Mouse (Mus musculus) small intestine, adult 2 months (tissue): ENCODE measurements around the gene Npm1. TPM values are rescaled to one million over a fixed set of nuclear protein-coding genes. Genes with fewer than 3 reads are reported as not detected.

ENCODE experiments used
- H3K27ac ChIP-seq: fragments of 200-500 bp; 2 replicates; pipeline ENCODE4 v1.5.1; 2012; ENCODE audit warnings: low read depth, low read length, control low read depth, inconsistent platforms; ENCODE audit not compliant: insufficient read depth
- H3K27me3 ChIP-seq: fragments of 200-500 bp; 2 replicates; pipeline ENCODE4 v1.6.1; 2012; ENCODE audit warnings: mild to moderate bottlenecking, moderate library complexity, low read length, inconsistent platforms; ENCODE audit not compliant: control insufficient read depth, insufficient read depth
- H3K36me3 ChIP-seq: fragments of 200-500 bp; 2 replicates; pipeline ENCODE4 v1.6.1; 2012; ENCODE audit warnings: mild to moderate bottlenecking, low read length, control low read depth, inconsistent platforms; ENCODE audit not compliant: control insufficient read depth, insufficient read depth
- H3K4me1 ChIP-seq: fragments of 200-500 bp; 2 replicates; pipeline ENCODE4 v1.6.1; 2012; ENCODE audit warnings: low read length, inconsistent platforms, mixed read lengths; ENCODE audit not compliant: control insufficient read depth, insufficient read depth, insufficient read length
- H3K4me3 ChIP-seq: fragments of 200-500 bp; 2 replicates; pipeline ENCODE4 v1.5.1; 2012; ENCODE audit warnings: low read depth, mild to moderate bottlenecking, control low read depth, inconsistent platforms, low read length, moderate library complexity
- CTCF ChIP-seq: fragments of 200-500 bp; IDR thresholded peaks from 2 replicates; pipeline ENCODE4 v1.5.1; 2012; ENCODE audit warnings: low read depth, mild to moderate bottlenecking, control low read depth, inconsistent platforms, low read length, moderate library complexity, mixed read lengths; ENCODE audit not compliant: insufficient replicate concordance, insufficient read length; ENCODE audit errors: extremely low read depth
- POLR2A ChIP-seq: fragments of 200-500 bp; IDR thresholded peaks from 2 replicates; pipeline ENCODE4 v1.6.1; 2012; ENCODE audit warnings: low read depth, mild to moderate bottlenecking, control low read depth, inconsistent platforms, low read length, moderate library complexity
- WGBS: fragments of 180-500 bp; shearing (Covaris S2); methylation state at CpG from one replicate; pipeline ENCODE4 v1.1.7; 2018; 5-methylcytosine and 5-hydroxymethylcytosine counted together
- polyA plus RNA-seq: library from polyadenylated mRNA; depleted of rRNA; stranded (reverse); fragments of >200 nt; gene quantifications from 2 replicates; pipeline ENCODE4 v1.2.3, GENCODE M21; 2012

Npm1 gene
- polyA plus RNA-seq, 1 experiment = 18.2 TPM

GRCm38 (mm10) chr11:33157453-33158196, 5.4 kb downstream of the Npm1 start:
- Histone ChIP-seq H3K36me3 (peaks cover 38% of the 10 kb centered on the region), H3K4me3 (no peak overlapping the region), H3K27ac (no peak overlapping the region), H3K27me3 (no peaks in the 10 kb centered on the region), H3K4me1 (no peaks in the 10 kb centered on the region)
- TF ChIP-seq POLR2A = no peak
- TF ChIP-seq CTCF = no peak
- 80% methylated on average over 2 of the region's 2 CpGs for WGBS

- no peak for TF ChIP-seq POLR2A
- no peak for TF ChIP-seq CTCF
- no peaks in the 10 kb centered on the region for H3K27me3 ChIP-seq
- H3K27ac ChIP-seq = no peak overlapping the region
- WGBS = 68% methylated on average over 4 of the region's 4 CpGs
- H3K4me1 ChIP-seq = no peaks in the 10 kb centered on the region
- H3K36me3 ChIP-seq = peaks cover 41% of the 10 kb centered on the region
- H3K4me3 ChIP-seq = no peak overlapping the region
Observed at GRCm38 (mm10) chr11:33156436-33157015, 6.5 kb downstream of the Npm1 start.

GRCm38 (mm10) chr11:33154459-33154858, 8.5 kb downstream of the Npm1 start:
- WGBS = 77% methylated on average over 3 of the region's 3 CpGs
- Histone ChIP-seq H3K4me1 (no peaks in the 10 kb centered on the region), H3K36me3 (peaks cover 40% of the 10 kb centered on the region), H3K27ac (no peak overlapping the region), H3K27me3 (no peaks in the 10 kb centered on the region), H3K4me3 (no peak overlapping the region)
- TF ChIP-seq POLR2A (no peak), CTCF (no peak)

- H3K27ac ChIP-seq = no peak overlapping the region
- no peak for TF ChIP-seq CTCF
- no peak for TF ChIP-seq POLR2A
- 89% methylated on average over 1 of the region's 1 CpGs for WGBS
- no peak overlapping the region for H3K4me3 ChIP-seq
- no peaks in the 10 kb centered on the region for H3K27me3 ChIP-seq
- peaks cover 36% of the 10 kb centered on the region for H3K36me3 ChIP-seq
- peaks cover 3% of the 10 kb centered on the region; the same call in 1 of the 2 replicates for H3K4me1 ChIP-seq
Observed at GRCm38 (mm10) chr11:33152997-33153396, 10.0 kb downstream of the Npm1 start.

GRCm38 (mm10) chr11:33151780-33152145, 11.2 kb downstream of the Npm1 start:
- H3K36me3 ChIP-seq = peaks cover 30% of the 10 kb centered on the region
- H3K4me1 ChIP-seq = peaks cover 7% of the 10 kb centered on the region
- TF ChIP-seq CTCF (no peak), POLR2A (no peak)
- H3K27me3 ChIP-seq = peaks cover 10% of the 10 kb centered on the region
- 79% methylated on average over 4 of the region's 4 CpGs for WGBS
- no peak overlapping the region for H3K4me3 ChIP-seq
- no peak overlapping the region for H3K27ac ChIP-seq

- Histone ChIP-seq H3K27me3 (peaks cover 13% of the 10 kb centered on the region), H3K27ac (no peak overlapping the region), H3K36me3 (peaks cover 26% of the 10 kb centered on the region), H3K4me3 (no peak overlapping the region), H3K4me1 (peaks cover 7% of the 10 kb centered on the region)
- TF ChIP-seq CTCF (no peak), POLR2A (no peak)
- 66% methylated on average over 3 of the region's 3 CpGs for WGBS
Observed at GRCm38 (mm10) chr11:33151128-33151779, 11.8 kb downstream of the Npm1 start.

- no peak overlapping the region for H3K27ac ChIP-seq
- H3K36me3 ChIP-seq = peaks cover 20% of the 10 kb centered on the region
- H3K27me3 ChIP-seq = peaks cover 17% of the 10 kb centered on the region
- TF ChIP-seq CTCF (no peak), POLR2A (no peak)
- no peak overlapping the region for H3K4me3 ChIP-seq
- H3K4me1 ChIP-seq = peaks cover 7% of the 10 kb centered on the region
Observed at GRCm38 (mm10) chr11:33150364-33150763, 12.6 kb downstream of the Npm1 start.
